Mouse (Mus musculus) intestine, postnatal 0 days (tissue): ENCODE data around the gene Cpne9. TPM values are rescaled to one million over a fixed set of nuclear protein-coding genes. Genes with fewer than 3 reads are reported as not detected.

ENCODE experiments used
- ATAC-seq: fragments of 200-750 bp; cut with Nextera tagmentation; 2 replicates; pipeline ENCODE4 v1.8.0; 2017; ENCODE audit warnings: mild to moderate bottlenecking, moderate TSS enrichment, moderate library complexity
- H3K27ac ChIP-seq: fragments of 300-500 bp; sonication (generic); 2 replicates; pipeline ENCODE4 v1.5.1; 2014; ENCODE audit warnings: mild to moderate bottlenecking, low read depth, low read length, moderate library complexity
- H3K27me3 ChIP-seq: fragments of 300-500 bp; sonication (generic); replicated peaks from 2 replicates; pipeline ENCODE4 v1.6.1; 2014; ENCODE audit warnings: low read length, mixed read lengths; ENCODE audit not compliant: control insufficient read depth, insufficient read depth
- H3K36me3 ChIP-seq: fragments of 300-500 bp; sonication (generic); 2 replicates; pipeline ENCODE4 v1.6.1; 2014; ENCODE audit warnings: mild to moderate bottlenecking, moderate library complexity; ENCODE audit not compliant: control insufficient read depth, insufficient read depth
- H3K4me1 ChIP-seq: fragments of 300-500 bp; sonication (generic); replicated peaks from 2 replicates; pipeline ENCODE4 v1.6.1; 2014; ENCODE audit warnings: antibody characterized with exemption, low read length, mixed read lengths; ENCODE audit not compliant: control insufficient read depth, insufficient read depth
- H3K4me2 ChIP-seq: fragments of 300-500 bp; sonication (generic); replicated peaks from 2 replicates; pipeline ENCODE4 v1.6.1; 2014; ENCODE audit warnings: low read depth, mild to moderate bottlenecking, moderate library complexity
- H3K4me3 ChIP-seq: fragments of 300-500 bp; sonication (generic); 2 replicates; pipeline ENCODE4 v1.5.1; 2014; ENCODE audit warnings: low read depth, low read length
- H3K9ac ChIP-seq: fragments of 300-500 bp; sonication (generic); 2 replicates; pipeline ENCODE4 v1.6.1; 2014; ENCODE audit warnings: mild to moderate bottlenecking, low read depth, low read length
- H3K9me3 ChIP-seq: fragments of 300-500 bp; sonication (generic); 2 replicates; pipeline ENCODE4 v1.6.1; 2016; ENCODE audit warnings: mixed run types; ENCODE audit not compliant: control insufficient read depth
- CTCF ChIP-seq: sonication (generic); IDR thresholded peaks from 2 replicates; pipeline ENCODE4 v1.5.1; 2016; ENCODE audit warnings: low read depth, mild to moderate bottlenecking, control low read depth, antibody characterized with exemption, moderate library complexity
- WGBS: fragments of 180-500 bp; shearing (Covaris S2); extraction: QIAGEN DNeasy Blood & Tissue Kit; methylation state at CpG from one replicate; pipeline ENCODE4 v1.1.7; 2014; 5-methylcytosine and 5-hydroxymethylcytosine counted together
- polyA plus RNA-seq: library from polyadenylated mRNA; unstranded; fragments of >200 nt; fragmentation: Nextera tagmentation; extraction: Ambion mirVana; gene quantifications from 2 replicates; pipeline ENCODE4 v1.2.1, GENCODE M21; 2015

Gene Cpne9
- not detected in 2 replicates for polyA plus RNA-seq

GRCm38 (mm10) chr6:113282101-113282802 lies at the start of gene Cpne9:
TSS of gene Cpne9 (plus strand) at chr6:113282307.
- ATAC-seq = peak; percentile 23; the same call in 1 of the 2 replicates
- Histone ChIP-seq H3K9ac (no peak within 1 kb of the TSS), H3K4me3 (peak within 1 kb of the TSS; percentile 5; the same call in 1 of the 2 replicates), H3K36me3 (peaks cover 9% of the 10 kb centered on the region), H3K9me3 (no peaks in the 10 kb centered on the region), H3K27me3 (peaks cover 19% of the 10 kb centered on the region), H3K27ac (no peak within 1 kb of the TSS), H3K4me1 (no peaks in the 10 kb centered on the region), H3K4me2 (peak within 1 kb of the TSS; percentile 53)
- no peak for TF ChIP-seq CTCF
- 3% methylated on average over 37 of the region's 37 CpGs for WGBS

DNA sequence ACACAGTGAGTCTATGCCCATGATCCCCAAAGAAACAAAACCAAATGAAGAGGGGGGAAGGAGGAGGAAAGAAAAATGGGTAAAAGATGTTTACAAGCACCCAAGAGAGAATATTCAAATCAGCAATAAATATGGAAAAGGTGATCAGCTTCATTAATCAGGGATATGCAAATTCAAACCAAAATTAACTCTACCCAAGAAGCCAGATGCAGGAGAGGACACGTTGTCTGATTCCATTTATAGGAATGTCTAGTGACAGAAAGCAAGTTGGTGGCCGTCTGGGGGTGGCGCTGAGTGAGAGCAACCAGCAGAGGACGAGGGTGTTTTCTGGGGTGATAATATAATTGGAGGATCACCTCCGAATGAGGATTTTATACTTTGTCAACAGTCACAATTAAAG lies 47.0 kb upstream of the Cpne9 start:
- no peaks in the 10 kb centered on the region for H3K4me1 ChIP-seq
- H3K4me3 ChIP-seq = no peak overlapping the region
- no peaks in the 10 kb centered on the region for H3K36me3 ChIP-seq
- WGBS = 71% methylated on average over 5 of the region's 5 CpGs
- H3K27ac ChIP-seq = no peak overlapping the region
- ATAC-seq = no peak
- H3K9ac ChIP-seq = no peak overlapping the region
- no peak overlapping the region for H3K4me2 ChIP-seq
- no peaks in the 10 kb centered on the region for H3K27me3 ChIP-seq
- no peak for TF ChIP-seq CTCF
- no peaks in the 10 kb centered on the region for H3K9me3 ChIP-seq

GRCm38 (mm10) chr6:113237542-113238270 lies 44.4 kb upstream of the Cpne9 start, which contains the start of gene Mtmr14:
TSS of gene Mtmr14 (plus strand) at chr6:113237843.
- Histone ChIP-seq H3K27me3 (no peaks in the 10 kb centered on the region), H3K9me3 (no peaks in the 10 kb centered on the region), H3K36me3 (peaks cover 13% of the 10 kb centered on the region), H3K4me1 (no peaks in the 10 kb centered on the region), H3K4me3 (peak within 1 kb of the TSS; percentile 94), H3K9ac (peak within 1 kb of the TSS; percentile 92), H3K27ac (peak within 1 kb of the TSS; percentile 83), H3K4me2 (peak within 1 kb of the TSS; percentile 89)
- TF ChIP-seq CTCF = no peak
- peak; percentile 98 for ATAC-seq
- under 1% methylated on average over 55 of the region's 55 CpGs for WGBS

DNA sequence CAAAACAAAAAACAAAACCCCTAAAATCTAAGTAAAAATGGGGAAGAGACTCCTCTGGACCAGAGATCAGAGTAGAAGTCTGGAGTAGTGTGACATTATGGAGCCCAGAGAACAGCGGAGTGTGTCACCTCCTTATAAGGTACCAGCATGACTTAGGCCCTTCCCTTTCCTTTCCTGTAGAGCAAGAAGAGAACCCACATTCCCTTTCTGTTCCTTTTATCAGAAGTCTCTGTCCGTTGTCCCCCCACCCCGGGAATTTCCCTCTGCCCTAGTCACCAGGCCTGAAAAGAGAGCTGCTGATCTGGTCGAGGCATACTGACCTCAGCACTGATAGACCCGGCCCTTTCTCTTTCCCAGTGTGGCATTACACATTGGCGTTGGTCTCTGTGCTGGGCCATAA lies 43.7 kb upstream of the Cpne9 start:
- no peaks in the 10 kb centered on the region for H3K4me1 ChIP-seq
- H3K27me3 ChIP-seq = no peaks in the 10 kb centered on the region
- peaks cover 14% of the 10 kb centered on the region for H3K36me3 ChIP-seq
- 14% methylated on average over 6 of the region's 6 CpGs for WGBS
- no peak for TF ChIP-seq CTCF
- H3K9ac ChIP-seq = peak overlapping the region; percentile 92
- H3K9me3 ChIP-seq = no peaks in the 10 kb centered on the region
- H3K4me3 ChIP-seq = peak overlapping the region; percentile 94
- H3K4me2 ChIP-seq = peak overlapping the region; percentile 89
- no peak for ATAC-seq
- H3K27ac ChIP-seq = 0 out of 2 replicates have a peak overlapping the region, but pooled peaks have one; percentile 83

GRCm38 (mm10) chr6:113242753-113243152 lies 39.4 kb upstream of the Cpne9 start:
- Histone ChIP-seq H3K4me2 (no peak overlapping the region), H3K36me3 (peaks cover 30% of the 10 kb centered on the region), H3K9ac (no peak overlapping the region), H3K9me3 (no peaks in the 10 kb centered on the region), H3K27ac (peak overlapping the region; percentile 62), H3K4me3 (no peak overlapping the region), H3K4me1 (no peaks in the 10 kb centered on the region), H3K27me3 (no peaks in the 10 kb centered on the region)
- WGBS = 66% methylated on average over 1 of the region's 1 CpGs
- ATAC-seq = peak; percentile 62
- no peak for TF ChIP-seq CTCF

GRCm38 (mm10) chr6:113245585-113245984 lies 36.5 kb upstream of the Cpne9 start:
- Histone ChIP-seq H3K36me3 (peaks cover 35% of the 10 kb centered on the region), H3K4me3 (no peak overlapping the region), H3K27ac (peak overlapping the region; percentile 41), H3K27me3 (no peaks in the 10 kb centered on the region), H3K9ac (no peak overlapping the region), H3K4me1 (no peaks in the 10 kb centered on the region), H3K4me2 (no peak overlapping the region), H3K9me3 (no peaks in the 10 kb centered on the region)
- TF ChIP-seq CTCF = no peak
- no peak for ATAC-seq
- 74% methylated on average over 2 of the region's 2 CpGs for WGBS
